Comparison of ENCODE assay signal across 21 mouse cellular contexts in the genomic region with DNA sequence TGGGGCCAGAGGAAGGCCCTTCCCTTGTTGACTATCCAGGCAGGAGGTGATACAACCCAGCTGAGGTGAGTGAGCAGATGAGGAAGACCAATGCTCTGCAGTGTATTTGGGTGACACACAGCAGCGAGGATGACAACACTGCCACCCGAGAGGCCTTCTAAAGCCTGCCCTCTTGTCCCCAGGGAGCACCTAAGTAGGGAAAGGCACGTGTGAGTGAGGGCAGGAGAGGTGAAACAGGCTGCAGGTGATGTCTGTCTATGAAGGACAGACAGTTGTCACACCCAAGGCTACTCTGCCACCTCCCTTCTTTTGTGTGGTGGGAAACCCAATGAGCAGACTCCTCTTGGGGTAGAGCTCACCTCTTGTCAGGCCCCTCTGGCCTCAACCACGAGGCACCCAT. TPM values are rescaled to one million over a fixed set of nuclear protein-coding genes. Genes with fewer than 3 reads are reported as not detected.
"Had no signal": no experiment of that assay in that cellular context is flagged by ENCODE, and none has a peak within 500 bp of the region (broad histone marks: within the 10 kb centered on the region; RNA-seq: fewer than 3 reads in every experiment).

No protein-coding gene starts in this region.

- H3K4me3 ChIP-seq: limb, embryonic 13.5 days; midbrain, embryonic 12.5 days; myocyte; neural tube, embryonic 15.5 days had no signal

- H3K9ac ChIP-seq: limb, embryonic 13.5 days; liver, embryonic 14.5 days; midbrain, embryonic 12.5 days; neural tube, embryonic 15.5 days had no signal

- H3K4me2 ChIP-seq: limb, embryonic 13.5 days; midbrain, embryonic 12.5 days; neural tube, embryonic 15.5 days had no signal

- DNase-seq: kidney, adult 8-10 months; kidney, postnatal 25 days; layer of hippocampus, adult 9-11 months; lung, adult 18-20 months; lung, postnatal 4 days; right cerebral cortex, adult 18-20 months; right cerebral cortex, postnatal 25 days; thymus, adult 18-20 months; thymus, postnatal 14 days had no signal

- H3K27ac ChIP-seq: limb, embryonic 13.5 days; liver, embryonic 14.5 days; midbrain, embryonic 12.5 days; neural tube, embryonic 15.5 days had no signal

- H3K27me3 ChIP-seq: limb, embryonic 13.5 days; neural tube, embryonic 15.5 days had no signal

- H3K36me3 ChIP-seq: limb, embryonic 13.5 days; midbrain, embryonic 12.5 days; neural tube, embryonic 15.5 days had no signal

- ATAC-seq: intestine, postnatal 0 days had no signal

- H3K9me3 ChIP-seq: limb, embryonic 13.5 days; midbrain, embryonic 12.5 days; neural tube, embryonic 15.5 days had no signal

RNA-seq across cellular contexts. Expression of a gene that starts 14.2 kb away (rescaled TPM):
- total RNA-seq: left cerebral cortex, postnatal 36 days; liver, adult 2 months; megakaryocyte, adult 5-6 weeks had no signal
- polyA plus RNA-seq: intestine, postnatal 0 days; kidney, embryonic 16.5 days; liver, adult 2 months; liver, embryonic 14.5 days; lung, postnatal 0 days; myocyte; neural tube, embryonic 11.5 days; neural tube, embryonic 15.5 days had no signal
